In genomic region chr13:97358781-97359305, GRCm38 (mm10) we compare ENCODE assay signal across 25 mouse cellular contexts.
"Had no signal": no experiment of that assay in that cellular context is flagged by ENCODE, and none has a peak within 500 bp of the region (broad histone marks: within the 10 kb centered on the region; RNA-seq: fewer than 3 reads in every experiment).

No protein-coding gene starts in this region.

- ATAC-seq: hindbrain, embryonic 16.5 days; inflammation-experienced regulatory T-cells, adult 6 months; intestine, embryonic 15.5 days; intestine, postnatal 0 days; liver, embryonic 12.5 days had no signal

- H3K27me3 ChIP-seq: hindbrain, embryonic 12.5 days; intestine, embryonic 15.5 days; liver, embryonic 12.5 days had no signal

- H3K36me3 ChIP-seq: hindbrain, embryonic 10.5 days; hindbrain, embryonic 12.5 days; intestine, embryonic 15.5 days; limb, embryonic 10.5 days; limb, embryonic 12.5 days; liver, embryonic 12.5 days had no signal

- H3K9ac ChIP-seq: hindbrain, embryonic 12.5 days; hindbrain, embryonic 14.5 days; intestine, embryonic 15.5 days; limb, embryonic 12.5 days; liver, embryonic 12.5 days; liver, embryonic 14.5 days had no signal

- DNase-seq: gastrocnemius, adult 2 months; gastrocnemius, postnatal 10 days; gastrocnemius, postnatal 25 days; heart, adult 2 months; heart, postnatal 10 days; heart, postnatal 4 days; kidney, adult 18-20 months; kidney, adult 8-10 months; kidney, postnatal 10 days; kidney, postnatal 25 days; kidney, postnatal 4 days had no signal

- H3K27ac ChIP-seq: gastrocnemius, adult 2 months; heart, adult 2 months; hindbrain, embryonic 10.5 days; hindbrain, embryonic 12.5 days; hindbrain, embryonic 14.5 days; intestine, embryonic 15.5 days; layer of hippocampus, adult 2 months; left cerebral cortex, adult 2 months; limb, embryonic 12.5 days; liver, embryonic 12.5 days; liver, embryonic 14.5 days had no signal

- H3K4me3 ChIP-seq: gastrocnemius, adult 2 months; heart, adult 2 months; hindbrain, embryonic 10.5 days; hindbrain, embryonic 12.5 days; intestine, embryonic 15.5 days; layer of hippocampus, adult 2 months; left cerebral cortex, adult 2 months; limb, embryonic 10.5 days; limb, embryonic 12.5 days; liver, embryonic 12.5 days had no signal

- H3K9me3 ChIP-seq: hindbrain, embryonic 10.5 days; hindbrain, embryonic 12.5 days; intestine, embryonic 15.5 days; limb, embryonic 10.5 days; limb, embryonic 12.5 days; liver, embryonic 12.5 days had no signal

- H3K4me2 ChIP-seq: heart, embryonic 11.5 days; hindbrain, embryonic 12.5 days; hindbrain, embryonic 14.5 days; intestine, embryonic 15.5 days; limb, embryonic 12.5 days; liver, embryonic 12.5 days had no signal
